Mouse (Mus musculus): ENCODE measurements around the gene E130114P18Rik.

Gene E130114P18Rik

GRCm38 (mm10) chr4:97596348-97596747 is 181.5 kb downstream of the E130114P18Rik start:
- no peak for DNase-seq

GRCm38 (mm10) chr4:97593869-97594268 is 184.0 kb downstream of the E130114P18Rik start:
- DNase-seq = no peak

- DNase-seq = no peak
Measured at GRCm38 (mm10) chr4:97589790-97590189, 188.1 kb downstream of the E130114P18Rik start.

GRCm38 (mm10) chr4:97587412-97588010 is 190.4 kb downstream of the E130114P18Rik start:
- no peak for DNase-seq

GRCm38 (mm10) chr4:97585170-97585569 is 192.7 kb downstream of the E130114P18Rik start:
- DNase-seq = no peak

- DNase-seq = no peak
Measured at GRCm38 (mm10) chr4:97584445-97585130, 193.3 kb downstream of the E130114P18Rik start.

- DNase-seq = no peak
Measured at GRCm38 (mm10) chr4:97582796-97583430, 195.0 kb downstream of the E130114P18Rik start.

GRCm38 (mm10) chr4:97582064-97582415 is 195.8 kb downstream of the E130114P18Rik start:
- no peak for DNase-seq

GRCm38 (mm10) chr4:97581314-97582063 is 196.4 kb downstream of the E130114P18Rik start:
- no peak for DNase-seq

GRCm38 (mm10) chr4:97580906-97581305 is 197.0 kb downstream of the E130114P18Rik start:
- no peak for DNase-seq

- DNase-seq = no peak
Measured at GRCm38 (mm10) chr4:97578571-97579165, 199.2 kb downstream of the E130114P18Rik start.

- DNase-seq = no peak
Measured at GRCm38 (mm10) chr4:97577431-97577830, 200.4 kb downstream of the E130114P18Rik start.

GRCm38 (mm10) chr4:97575447-97575846 is 202.4 kb downstream of the E130114P18Rik start:
- DNase-seq = peak; percentile 19

- DNase-seq = no peak
Measured at GRCm38 (mm10) chr4:97569320-97569719, 208.6 kb downstream of the E130114P18Rik start.

GRCm38 (mm10) chr4:97564656-97565055 is 213.2 kb downstream of the E130114P18Rik start:
- DNase-seq = no peak

- DNase-seq = no peak
Measured at GRCm38 (mm10) chr4:97564199-97564598, 213.7 kb downstream of the E130114P18Rik start.

GRCm38 (mm10) chr4:97557585-97557984 is 220.3 kb downstream of the E130114P18Rik start:
- DNase-seq = no peak

- no peak for DNase-seq
Measured at GRCm38 (mm10) chr4:97544016-97544415, 233.9 kb downstream of the E130114P18Rik start.

GRCm38 (mm10) chr4:97532072-97532471 is 245.8 kb downstream of the E130114P18Rik start:
- no peak for DNase-seq

GRCm38 (mm10) chr4:97528517-97528916 is 249.4 kb downstream of the E130114P18Rik start:
- no peak for DNase-seq

Data from cerebellum, adult 11-12 months (tissue).